Mouse (Mus musculus): ENCODE measurements around the gene Tacc2. TPM values are rescaled to one million over a fixed set of nuclear protein-coding genes. Genes with fewer than 3 reads are reported as not detected.
A peak's percentile ranks its signal among the peaks of the same experiment; 100 is the strongest.

The Tacc2 gene
- total and polyA plus RNA-seq, 2 experiments from 2014 or later: 39.0 to 83.8 TPM

GRCm38 (mm10) chr7:130787537-130787936 lies 210.3 kb downstream of the Tacc2 start:
- Histone ChIP-seq H3K4me3 (ENCODE audit: low read depth, low read length) (no peak overlapping the region), H3K9ac (replicated peaks; ENCODE audit: low read depth, low read length) (no peak overlapping the region), H3K27ac (ENCODE audit: low read depth) (no peak overlapping the region), H3K27me3 (ENCODE audit: control insufficient read depth, insufficient read depth, low read length) (no peaks in the 10 kb centered on the region), H3K4me2 (ENCODE audit: low read depth, low read length) (no peak overlapping the region), H3K36me3 (replicated peaks; ENCODE audit: control insufficient read depth, insufficient read depth, low read length) (no peaks in the 10 kb centered on the region), H3K9me3 (replicated peaks; ENCODE audit: control insufficient read depth, low read length) (no peaks in the 10 kb centered on the region), H3K4me1 (ENCODE audit: control insufficient read depth, insufficient read depth) (peaks cover 10% of the 10 kb centered on the region; the same call in 1 of the 2 replicates)
- no peak for TF ChIP-seq CTCF (IDR thresholded peaks at IDR 0.05; ENCODE audit: low read depth)
- no peak for TF ChIP-seq EP300 (IDR thresholded peaks at IDR 0.05; ENCODE audit: low read depth)
- 91% methylated on average over 4 of the region's 4 CpGs for WGBS
- DNase-seq (ENCODE audit: low spot score) (no peak), ATAC-seq (ENCODE audit: insufficient read depth, low read depth) (no peak)

GRCm38 (mm10) chr7:130788950-130789349 lies 211.7 kb downstream of the Tacc2 start:
- Histone ChIP-seq H3K27me3 (ENCODE audit: control insufficient read depth, insufficient read depth, low read length) (no peaks in the 10 kb centered on the region), H3K27ac (ENCODE audit: low read depth) (no peak overlapping the region), H3K9me3 (replicated peaks; ENCODE audit: control insufficient read depth, low read length) (no peaks in the 10 kb centered on the region), H3K36me3 (replicated peaks; ENCODE audit: control insufficient read depth, insufficient read depth, low read length) (no peaks in the 10 kb centered on the region), H3K4me2 (ENCODE audit: low read depth, low read length) (no peak overlapping the region), H3K9ac (replicated peaks; ENCODE audit: low read depth, low read length) (no peak overlapping the region), H3K4me1 (ENCODE audit: control insufficient read depth, insufficient read depth) (peaks cover 10% of the 10 kb centered on the region; the same call in 1 of the 2 replicates), H3K4me3 (ENCODE audit: low read depth, low read length) (no peak overlapping the region)
- ATAC-seq (ENCODE audit: insufficient read depth, low read depth) (no peak), DNase-seq (ENCODE audit: low spot score) (no peak)
- TF ChIP-seq CTCF (IDR thresholded peaks at IDR 0.05; ENCODE audit: low read depth) (no peak), EP300 (IDR thresholded peaks at IDR 0.05; ENCODE audit: low read depth) (no peak)
- 89% methylated on average over 3 of the region's 3 CpGs for WGBS

- no peak for DNase-seq (ENCODE audit: low spot score)
- Histone ChIP-seq H3K36me3 (replicated peaks; ENCODE audit: control insufficient read depth, insufficient read depth, low read length) (no peaks in the 10 kb centered on the region), H3K9ac (replicated peaks; ENCODE audit: low read depth, low read length) (no peak overlapping the region), H3K27me3 (ENCODE audit: control insufficient read depth, insufficient read depth, low read length) (no peaks in the 10 kb centered on the region), H3K4me2 (ENCODE audit: low read depth, low read length) (no peak overlapping the region), H3K27ac (ENCODE audit: low read depth) (no peak overlapping the region), H3K9me3 (replicated peaks; ENCODE audit: control insufficient read depth, low read length) (no peaks in the 10 kb centered on the region), H3K4me1 (ENCODE audit: control insufficient read depth, insufficient read depth) (peaks cover 10% of the 10 kb centered on the region; the same call in 1 of the 2 replicates), H3K4me3 (ENCODE audit: low read depth, low read length) (no peak overlapping the region)
- 85% methylated on average over 7 of the region's 7 CpGs for WGBS
- no peak for TF ChIP-seq CTCF (IDR thresholded peaks at IDR 0.05; ENCODE audit: low read depth)
- TF ChIP-seq EP300 (IDR thresholded peaks at IDR 0.05; ENCODE audit: low read depth): no peak
- no peak for ATAC-seq (ENCODE audit: insufficient read depth, low read depth)
Measured at GRCm38 (mm10) chr7:130789456-130789855, 212.2 kb downstream of the Tacc2 start.

GRCm38 (mm10) chr7:130793671-130794070 lies 216.4 kb downstream of the Tacc2 start:
- no peak for DNase-seq (ENCODE audit: low spot score)
- TF ChIP-seq CTCF (IDR thresholded peaks at IDR 0.05; ENCODE audit: low read depth) (no peak), EP300 (IDR thresholded peaks at IDR 0.05; ENCODE audit: low read depth) (no peak)
- H3K4me2 ChIP-seq (ENCODE audit: low read depth, low read length): no peak overlapping the region
- H3K9ac ChIP-seq (replicated peaks; ENCODE audit: low read depth, low read length): no peak overlapping the region
- 77% methylated on average over 9 of the region's 9 CpGs for WGBS
- no peaks in the 10 kb centered on the region for H3K4me1 ChIP-seq (ENCODE audit: control insufficient read depth, insufficient read depth)
- H3K36me3 ChIP-seq (replicated peaks; ENCODE audit: control insufficient read depth, insufficient read depth, low read length): no peaks in the 10 kb centered on the region
- no peak for ATAC-seq (ENCODE audit: insufficient read depth, low read depth)
- no peak overlapping the region for H3K27ac ChIP-seq (ENCODE audit: low read depth)
- no peak overlapping the region for H3K4me3 ChIP-seq (ENCODE audit: low read depth, low read length)
- no peaks in the 10 kb centered on the region for H3K27me3 ChIP-seq (ENCODE audit: control insufficient read depth, insufficient read depth, low read length)
- no peaks in the 10 kb centered on the region for H3K9me3 ChIP-seq (replicated peaks; ENCODE audit: control insufficient read depth, low read length)

GRCm38 (mm10) chr7:130796786-130797185 lies 219.5 kb downstream of the Tacc2 start:
- WGBS: 63% methylated on average over 8 of the region's 8 CpGs
- DNase-seq (ENCODE audit: low spot score) (no peak), ATAC-seq (ENCODE audit: insufficient read depth, low read depth) (no peak)
- no peak overlapping the region for H3K27ac ChIP-seq (ENCODE audit: low read depth)
- no peak for TF ChIP-seq EP300 (IDR thresholded peaks at IDR 0.05; ENCODE audit: low read depth)
- TF ChIP-seq CTCF (IDR thresholded peaks at IDR 0.05; ENCODE audit: low read depth): peak; percentile 6; the same call in 1 of the 2 replicates
- no peaks in the 10 kb centered on the region for H3K9me3 ChIP-seq (replicated peaks; ENCODE audit: control insufficient read depth, low read length)
- H3K27me3 ChIP-seq (ENCODE audit: control insufficient read depth, insufficient read depth, low read length): no peaks in the 10 kb centered on the region
- H3K4me3 ChIP-seq (ENCODE audit: low read depth, low read length): no peak overlapping the region
- no peak overlapping the region for H3K4me2 ChIP-seq (ENCODE audit: low read depth, low read length)
- no peak overlapping the region for H3K9ac ChIP-seq (replicated peaks; ENCODE audit: low read depth, low read length)
- no peaks in the 10 kb centered on the region for H3K36me3 ChIP-seq (replicated peaks; ENCODE audit: control insufficient read depth, insufficient read depth, low read length)
- H3K4me1 ChIP-seq (ENCODE audit: control insufficient read depth, insufficient read depth): no peaks in the 10 kb centered on the region

- WGBS: 85% methylated on average over 6 of the region's 6 CpGs
- Histone ChIP-seq H3K27me3 (ENCODE audit: control insufficient read depth, insufficient read depth, low read length) (no peaks in the 10 kb centered on the region), H3K9ac (replicated peaks; ENCODE audit: low read depth, low read length) (no peak overlapping the region), H3K9me3 (replicated peaks; ENCODE audit: control insufficient read depth, low read length) (no peaks in the 10 kb centered on the region), H3K4me2 (ENCODE audit: low read depth, low read length) (no peak overlapping the region), H3K36me3 (replicated peaks; ENCODE audit: control insufficient read depth, insufficient read depth, low read length) (no peaks in the 10 kb centered on the region), H3K4me3 (ENCODE audit: low read depth, low read length) (no peak overlapping the region), H3K27ac (ENCODE audit: low read depth) (no peak overlapping the region), H3K4me1 (ENCODE audit: control insufficient read depth, insufficient read depth) (no peaks in the 10 kb centered on the region)
- no peak for ATAC-seq (ENCODE audit: insufficient read depth, low read depth)
- no peak for DNase-seq (ENCODE audit: low spot score)
- TF ChIP-seq CTCF (IDR thresholded peaks at IDR 0.05; ENCODE audit: low read depth): no peak
- no peak for TF ChIP-seq EP300 (IDR thresholded peaks at IDR 0.05; ENCODE audit: low read depth)
Measured at GRCm38 (mm10) chr7:130797524-130797923, 220.3 kb downstream of the Tacc2 start.
